Mouse (Mus musculus): ENCODE measurements at regions not wholly inside any gene's neighbourhood (a gene's known extent, or its start where the extent isn't known, plus 50 kb on each side); places are given as distances from the start of the nearest gene placed in this dataset.
A peak's percentile ranks its signal among the peaks of the same experiment; 100 is the strongest.
"Not testable (repeated sequence)": the region's sequence is repeated elsewhere in the genome, so short reads cannot be mapped to it uniquely, and the experiment has no call there.

DNA sequence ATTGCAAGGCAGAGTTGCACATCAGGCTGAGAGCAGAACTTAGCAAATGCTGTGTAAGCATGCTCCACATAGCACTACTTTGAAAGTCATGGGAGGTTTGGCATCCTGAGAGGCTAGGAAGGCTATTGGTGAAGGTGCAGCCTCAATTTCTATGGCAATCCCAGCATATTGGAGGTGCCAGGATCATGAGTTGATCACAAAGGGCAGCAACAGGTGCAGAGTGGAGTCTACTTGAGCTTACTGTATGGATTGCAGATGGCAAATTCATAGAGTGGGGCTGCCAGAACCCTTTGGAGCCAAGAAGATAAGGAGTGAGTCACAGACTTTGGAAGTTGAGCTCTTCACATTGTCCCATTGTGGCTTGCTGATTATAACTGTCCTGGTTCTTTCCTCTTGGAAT is 75.4 kb upstream of the Asns start:
- Histone ChIP-seq H3K4me1 (ENCODE audit: control insufficient read depth, insufficient read depth, low read length) (no peaks in the 10 kb centered on the region), H3K27ac (ENCODE audit: insufficient read depth, low read length) (no peak overlapping the region), H3K27me3 (ENCODE audit: control insufficient read depth, insufficient read depth, low read length, poor library complexity, severe bottlenecking) (0 out of 2 replicates have a peak, but pooled peaks cover 2% of the 10 kb centered on the region), H3K4me3 (ENCODE audit: low read depth, low read length) (no peak overlapping the region), H3K9me3 (replicated peaks; ENCODE audit: control insufficient read depth, insufficient read depth, low read length, poor library complexity, severe bottlenecking) (no peaks in the 10 kb centered on the region), H3K9ac (ENCODE audit: low read depth, poor library complexity, severe bottlenecking) (no peak overlapping the region), H3K36me3 (ENCODE audit: control insufficient read depth, insufficient read depth, low read length, poor library complexity, severe bottlenecking) (no peaks in the 10 kb centered on the region)
- TF ChIP-seq POLR2A (IDR thresholded peaks at IDR 0.05; ENCODE audit: insufficient read depth, low read length) (no peak), EP300 (IDR thresholded peaks at IDR 0.05; ENCODE audit: insufficient read depth, low read depth, low read length) (no peak)

DNA sequence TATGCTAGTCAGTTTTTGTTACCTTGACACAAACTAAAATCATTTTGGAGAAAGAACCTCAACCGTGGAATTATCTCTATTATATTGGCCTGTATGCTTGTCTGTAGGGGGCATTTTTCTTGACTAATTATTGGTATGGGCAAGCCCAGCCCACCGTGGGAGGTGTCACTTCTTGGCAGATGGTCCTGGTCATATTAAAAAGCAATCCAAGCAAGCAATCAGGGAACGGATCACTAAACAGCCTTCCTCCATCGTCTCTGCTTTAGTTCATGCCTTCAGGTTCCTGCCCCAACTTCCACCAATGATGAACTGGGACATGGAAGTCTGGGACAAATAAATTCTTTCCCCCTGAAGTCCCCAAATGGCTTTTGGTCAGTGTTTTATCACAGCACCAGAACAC is 74.6 kb upstream of the Asns start:
- Histone ChIP-seq H3K4me1 (ENCODE audit: control insufficient read depth, insufficient read depth, low read length) (no peaks in the 10 kb centered on the region), H3K4me3 (ENCODE audit: low read depth, low read length) (no peak overlapping the region), H3K9ac (ENCODE audit: low read depth, poor library complexity, severe bottlenecking) (no peak overlapping the region), H3K36me3 (ENCODE audit: control insufficient read depth, insufficient read depth, low read length, poor library complexity, severe bottlenecking) (no peaks in the 10 kb centered on the region), H3K27ac (ENCODE audit: insufficient read depth, low read length) (no peak overlapping the region), H3K27me3 (ENCODE audit: control insufficient read depth, insufficient read depth, low read length, poor library complexity, severe bottlenecking) (0 out of 2 replicates have a peak, but pooled peaks cover 2% of the 10 kb centered on the region), H3K9me3 (replicated peaks; ENCODE audit: control insufficient read depth, insufficient read depth, low read length, poor library complexity, severe bottlenecking) (no peaks in the 10 kb centered on the region)
- TF ChIP-seq CTCF (IDR thresholded peaks at IDR 0.05; ENCODE audit: low read depth, low read length) (no peak), EP300 (IDR thresholded peaks at IDR 0.05; ENCODE audit: insufficient read depth, low read depth, low read length) (no peak), POLR2A (IDR thresholded peaks at IDR 0.05; ENCODE audit: insufficient read depth, low read length) (no peak)

DNA sequence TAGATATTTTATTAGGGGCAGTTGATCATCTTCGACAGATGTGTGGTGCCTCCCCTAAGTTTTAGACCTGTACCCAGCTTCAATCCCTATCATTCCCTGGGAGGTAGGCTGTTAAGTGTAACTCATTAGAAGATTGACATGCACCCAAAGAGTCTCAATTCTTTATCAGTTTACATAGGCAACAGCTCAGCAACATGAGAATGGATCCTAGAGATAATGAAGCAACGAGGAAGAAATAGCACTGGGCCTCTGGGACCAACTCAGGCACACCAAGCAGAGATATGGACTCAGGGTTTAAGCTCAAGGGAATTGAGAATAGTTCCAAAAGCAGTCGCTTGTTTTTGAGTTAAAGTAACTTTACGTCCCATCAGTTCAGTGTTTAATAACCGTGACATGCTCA is 66.3 kb upstream of the Asns start:
- no peaks in the 10 kb centered on the region for H3K4me1 ChIP-seq (ENCODE audit: control insufficient read depth, insufficient read depth, low read length)
- H3K36me3 ChIP-seq (ENCODE audit: control insufficient read depth, insufficient read depth, low read length, poor library complexity, severe bottlenecking): no peaks in the 10 kb centered on the region
- TF ChIP-seq CTCF (IDR thresholded peaks at IDR 0.05; ENCODE audit: low read depth, low read length): no peak
- no peak for TF ChIP-seq EP300 (IDR thresholded peaks at IDR 0.05; ENCODE audit: insufficient read depth, low read depth, low read length)
- TF ChIP-seq POLR2A (IDR thresholded peaks at IDR 0.05; ENCODE audit: insufficient read depth, low read length): no peak
- no peaks in the 10 kb centered on the region for H3K9me3 ChIP-seq (replicated peaks; ENCODE audit: control insufficient read depth, insufficient read depth, low read length, poor library complexity, severe bottlenecking)
- H3K9ac ChIP-seq (ENCODE audit: low read depth, poor library complexity, severe bottlenecking): no peak overlapping the region
- H3K27ac ChIP-seq (ENCODE audit: insufficient read depth, low read length): no peak overlapping the region
- H3K27me3 ChIP-seq (ENCODE audit: control insufficient read depth, insufficient read depth, low read length, poor library complexity, severe bottlenecking): no peaks in the 10 kb centered on the region
- H3K4me3 ChIP-seq (ENCODE audit: low read depth, low read length): no peak overlapping the region

DNA sequence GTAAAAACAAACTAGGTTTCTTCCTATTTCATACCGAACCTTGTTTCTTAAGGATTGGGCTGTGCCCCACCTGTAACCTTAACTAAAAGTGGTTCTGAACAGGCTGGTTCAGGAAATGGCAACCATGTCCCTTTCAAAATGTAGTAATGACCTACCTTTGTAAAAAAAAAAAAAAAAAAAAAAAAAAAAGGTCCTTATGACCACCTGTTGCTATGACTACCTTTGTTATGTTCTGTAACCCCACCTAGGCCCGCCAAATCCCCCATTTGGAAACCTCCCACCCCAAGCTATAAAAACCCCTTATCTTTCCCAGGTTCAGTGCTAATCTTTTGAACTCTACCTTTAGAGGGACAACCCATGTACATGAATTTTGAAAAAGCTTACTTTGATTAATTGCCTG is 60.8 kb upstream of the Asns start:
- no peaks in the 10 kb centered on the region for H3K9me3 ChIP-seq (replicated peaks; ENCODE audit: control insufficient read depth, insufficient read depth, low read length, poor library complexity, severe bottlenecking)
- H3K27me3 ChIP-seq (ENCODE audit: control insufficient read depth, insufficient read depth, low read length, poor library complexity, severe bottlenecking): no peaks in the 10 kb centered on the region
- H3K9ac ChIP-seq (ENCODE audit: low read depth, poor library complexity, severe bottlenecking): no peak overlapping the region
- TF ChIP-seq CTCF (IDR thresholded peaks at IDR 0.05; ENCODE audit: low read depth, low read length): no peak
- no peak for TF ChIP-seq POLR2A (IDR thresholded peaks at IDR 0.05; ENCODE audit: insufficient read depth, low read length)
- no peak for TF ChIP-seq EP300 (IDR thresholded peaks at IDR 0.05; ENCODE audit: insufficient read depth, low read depth, low read length)
- no peak overlapping the region for H3K4me3 ChIP-seq (ENCODE audit: low read depth, low read length)
- H3K27ac ChIP-seq (ENCODE audit: insufficient read depth, low read length): no peak overlapping the region
- peaks cover 3% of the 10 kb centered on the region for H3K4me1 ChIP-seq (ENCODE audit: control insufficient read depth, insufficient read depth, low read length)
- H3K36me3 ChIP-seq (ENCODE audit: control insufficient read depth, insufficient read depth, low read length, poor library complexity, severe bottlenecking): no peaks in the 10 kb centered on the region

DNA sequence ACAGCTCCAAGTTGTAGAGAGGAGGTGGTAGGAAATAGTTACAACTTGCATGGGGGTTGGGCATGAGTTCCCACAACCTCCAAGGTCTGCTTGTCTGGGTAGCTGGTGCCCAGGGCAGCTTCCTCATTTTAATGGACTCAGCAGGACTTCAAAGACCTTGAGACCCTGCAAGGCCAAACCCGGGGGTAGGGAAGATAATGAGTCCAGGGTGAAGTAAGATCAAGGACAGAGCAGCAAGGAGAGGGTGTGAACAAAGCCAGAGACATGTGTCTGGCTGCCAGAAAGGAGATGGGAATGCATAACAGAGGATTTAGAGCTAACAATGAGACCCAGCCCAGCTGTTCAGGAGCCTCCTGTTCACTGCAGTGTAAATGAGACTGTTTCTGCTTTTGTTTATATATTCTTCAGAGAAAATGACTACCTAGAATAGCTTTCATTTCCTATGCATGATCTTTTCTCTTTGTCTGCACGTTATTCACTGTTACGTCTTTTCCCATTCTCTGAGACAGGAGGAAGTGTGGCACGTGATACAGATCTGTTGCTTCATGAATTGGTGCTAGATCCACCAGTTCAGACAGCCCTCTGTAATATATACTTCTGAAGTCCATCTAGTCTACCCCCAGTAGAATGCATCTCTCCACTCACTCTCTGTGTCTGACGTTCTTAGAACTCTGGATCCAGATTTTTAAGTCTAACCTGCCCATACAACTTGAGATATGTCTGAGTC is 60.0 kb upstream of the Asns start:
- no peaks in the 10 kb centered on the region for H3K36me3 ChIP-seq (ENCODE audit: control insufficient read depth, insufficient read depth, low read length, poor library complexity, severe bottlenecking)
- peak overlapping the region; percentile 49; the same call in 1 of the 2 replicates for H3K27ac ChIP-seq (ENCODE audit: insufficient read depth, low read length)
- peaks cover 3% of the 10 kb centered on the region for H3K4me1 ChIP-seq (ENCODE audit: control insufficient read depth, insufficient read depth, low read length)
- H3K9ac ChIP-seq (ENCODE audit: low read depth, poor library complexity, severe bottlenecking): no peak overlapping the region
- no peak overlapping the region for H3K4me3 ChIP-seq (ENCODE audit: low read depth, low read length)
- no peaks in the 10 kb centered on the region for H3K27me3 ChIP-seq (ENCODE audit: control insufficient read depth, insufficient read depth, low read length, poor library complexity, severe bottlenecking)
- peak; percentile 84 for TF ChIP-seq EP300 (IDR thresholded peaks at IDR 0.05; ENCODE audit: insufficient read depth, low read depth, low read length)
- no peak for TF ChIP-seq POLR2A (IDR thresholded peaks at IDR 0.05; ENCODE audit: insufficient read depth, low read length)
- H3K9me3 ChIP-seq (replicated peaks; ENCODE audit: control insufficient read depth, insufficient read depth, low read length, poor library complexity, severe bottlenecking): no peaks in the 10 kb centered on the region

DNA sequence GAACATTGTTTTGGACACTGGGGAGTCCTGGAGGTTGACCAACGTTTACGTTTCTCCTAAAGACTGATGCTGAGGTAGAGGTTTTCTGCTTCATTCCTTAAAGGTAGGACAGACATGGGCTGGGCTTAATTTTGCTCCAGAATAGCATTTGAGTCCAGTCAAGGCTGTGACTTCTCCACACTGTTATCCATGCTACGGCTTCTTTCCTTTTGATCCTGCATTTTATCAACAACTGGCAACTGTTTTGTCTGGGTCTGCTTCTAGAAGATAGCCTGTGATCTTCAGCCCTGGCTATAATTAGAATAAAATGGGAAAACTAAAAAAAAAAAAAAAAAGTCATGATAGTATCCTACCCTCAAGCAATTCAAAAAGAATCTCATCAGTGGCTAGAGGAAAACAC is 55.5 kb upstream of the Asns start:
- Histone ChIP-seq H3K27me3 (ENCODE audit: control insufficient read depth, insufficient read depth, low read length, poor library complexity, severe bottlenecking) (no peaks in the 10 kb centered on the region; the same call in 1 of the 2 replicates), H3K9me3 (replicated peaks; ENCODE audit: control insufficient read depth, insufficient read depth, low read length, poor library complexity, severe bottlenecking) (peaks cover 3% of the 10 kb centered on the region; the same call in 1 of the 2 replicates), H3K36me3 (ENCODE audit: control insufficient read depth, insufficient read depth, low read length, poor library complexity, severe bottlenecking) (no peaks in the 10 kb centered on the region), H3K4me3 (ENCODE audit: low read depth, low read length) (no peak overlapping the region), H3K9ac (ENCODE audit: low read depth, poor library complexity, severe bottlenecking) (no peak overlapping the region), H3K27ac (ENCODE audit: insufficient read depth, low read length) (no peak overlapping the region), H3K4me1 (ENCODE audit: control insufficient read depth, insufficient read depth, low read length) (peaks cover 3% of the 10 kb centered on the region)
- no peak for TF ChIP-seq EP300 (IDR thresholded peaks at IDR 0.05; ENCODE audit: insufficient read depth, low read depth, low read length)
- no peak for TF ChIP-seq POLR2A (IDR thresholded peaks at IDR 0.05; ENCODE audit: insufficient read depth, low read length)
- TF ChIP-seq CTCF (IDR thresholded peaks at IDR 0.05; ENCODE audit: low read depth, low read length): no peak

DNA sequence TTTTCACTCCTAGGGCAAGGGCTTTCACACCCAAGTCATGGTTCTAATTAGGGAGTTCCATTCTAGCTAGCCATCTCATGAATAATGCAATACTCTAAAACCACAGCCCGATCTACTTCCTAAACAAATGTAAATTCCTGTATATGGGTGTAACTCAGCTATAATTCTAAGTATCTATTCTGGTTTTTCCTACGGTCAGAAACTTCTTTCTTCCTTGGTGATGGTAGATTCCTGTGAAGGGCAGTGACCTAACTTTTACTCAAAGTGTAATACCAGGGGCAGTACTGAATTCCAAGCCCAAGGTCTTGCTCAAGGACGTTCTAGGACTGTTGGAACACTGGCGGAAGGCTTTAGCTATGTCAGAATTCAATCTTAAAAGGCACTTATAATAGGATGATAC is 51.2 kb upstream of the Asns start:
- H3K36me3 ChIP-seq (ENCODE audit: control insufficient read depth, insufficient read depth, low read length, poor library complexity, severe bottlenecking); H3K4me1 ChIP-seq (ENCODE audit: control insufficient read depth, insufficient read depth, low read length); H3K4me3 ChIP-seq (ENCODE audit: low read depth, low read length); H3K27me3 ChIP-seq (ENCODE audit: control insufficient read depth, insufficient read depth, low read length, poor library complexity, severe bottlenecking); H3K27ac ChIP-seq (ENCODE audit: insufficient read depth, low read length); H3K9me3 ChIP-seq (replicated peaks; ENCODE audit: control insufficient read depth, insufficient read depth, low read length, poor library complexity, severe bottlenecking); H3K9ac ChIP-seq (ENCODE audit: low read depth, poor library complexity, severe bottlenecking): not testable (repeated sequence)
